17 mouse cellular contexts compared by ENCODE assay signal in genomic region chr17:30343701-30344473, GRCm38 (mm10).
DNase-seq lines count a peak whose midpoint lies in the region; ATAC-seq lines count a peak whose summit lies in the region.
"Had no signal": no experiment of that assay in that cellular context is flagged by ENCODE, and none has a peak within 500 bp of the region (broad histone marks: within the 10 kb centered on the region; RNA-seq: fewer than 3 reads in every experiment).

No protein-coding gene starts in this region.

- peak; percentile 87 for DNase-seq in heart, adult 11 months
- peak; percentile 48 to 49 for DNase-seq in right cerebral cortex, postnatal 10 days (ENCODE audit: low spot score in 2 of 2)
- no peak for DNase-seq in right cerebral cortex, postnatal 25 days
- peak; percentile 22 for DNase-seq in brain, adult 2 months (ENCODE audit: low read depth, low spot score)
- DNase-seq in lung, postnatal 36 days = peak; percentile 38
- DNase-seq in left cerebral cortex, postnatal 25 days (ENCODE audit: low spot score in 2 of 2) = no peak
- DNase-seq in spleen, adult 12 weeks (ENCODE audit: low spot score) = no peak
- DNase-seq: thymus, postnatal 4 days had no signal

- ATAC-seq in heart, embryonic 11.5 days (replicated peaks; ENCODE audit: insufficient number of reproducible peaks, low FRiP score, low TSS enrichment) = no peak
- ATAC-seq: forebrain, embryonic 16.5 days; inflammation-experienced regulatory T-cells, adult 6 months; Patski had no signal

- no peak overlapping the region for H3K4me3 ChIP-seq in heart, embryonic 11.5 days (ENCODE audit: low read depth, low read length)
- H3K4me3 ChIP-seq: heart, embryonic 13.5 days; kidney, embryonic 15.5 days; liver, embryonic 15.5 days; neural tube, embryonic 13.5 days had no signal

- intact Hi-C loops in left cerebral cortex, postnatal 25 days (cut with DNase I) = no loop called here

- no peaks in the 10 kb centered on the region for H3K9me3 ChIP-seq in heart, embryonic 11.5 days (replicated peaks; ENCODE audit: control insufficient read depth, low read length)
- H3K9me3 ChIP-seq: heart, embryonic 13.5 days; kidney, embryonic 15.5 days; liver, embryonic 15.5 days; neural tube, embryonic 13.5 days had no signal

- peaks cover 17% of the 10 kb centered on the region for H3K4me1 ChIP-seq in heart, embryonic 11.5 days (ENCODE audit: control insufficient read depth, insufficient read depth, low read length)

- no peak overlapping the region for H3K4me2 ChIP-seq in heart, embryonic 11.5 days
- H3K4me2 ChIP-seq: heart, embryonic 13.5 days; kidney, embryonic 15.5 days; liver, embryonic 15.5 days; neural tube, embryonic 13.5 days had no signal

- no peaks in the 10 kb centered on the region for H3K36me3 ChIP-seq in heart, embryonic 11.5 days (ENCODE audit: control insufficient read depth, insufficient read depth, low read length)
- H3K36me3 ChIP-seq: heart, embryonic 13.5 days; kidney, embryonic 15.5 days; liver, embryonic 15.5 days; neural tube, embryonic 13.5 days had no signal

- 71% methylated on average over 9 of the region's 9 CpGs for WGBS in heart, embryonic 11.5 days (ENCODE audit: insufficient replicate concordance)

- H3K27ac ChIP-seq in heart, embryonic 11.5 days (ENCODE audit: low read depth, low read length) = no peak overlapping the region
- H3K27ac ChIP-seq: heart, embryonic 13.5 days; kidney, embryonic 15.5 days; liver, embryonic 15.5 days; neural tube, embryonic 13.5 days had no signal

- H3K27me3 ChIP-seq in heart, embryonic 11.5 days (ENCODE audit: control insufficient read depth, insufficient read depth, low read length) = no peaks in the 10 kb centered on the region; the same call in 1 of the 2 replicates
- H3K27me3 ChIP-seq: CH12.LX; heart, embryonic 13.5 days; kidney, embryonic 15.5 days; liver, embryonic 15.5 days; neural tube, embryonic 13.5 days; Patski had no signal

- H3K9ac ChIP-seq in heart, embryonic 11.5 days (ENCODE audit: low read depth, low read length) = no peak overlapping the region
- H3K9ac ChIP-seq: heart, embryonic 13.5 days; kidney, embryonic 15.5 days; liver, embryonic 15.5 days; neural tube, embryonic 13.5 days had no signal

Comparison
In these comparisons a context has a peak if more than half of its experiments do, and no peak if none do; other contexts are left out.
1. DNase-seq: peak in heart, adult 11 months (single experiment), right cerebral cortex, postnatal 10 days (2 of 2), brain, adult 2 months (single experiment) and lung, postnatal 36 days (single experiment); none in right cerebral cortex, postnatal 25 days (single experiment), left cerebral cortex, postnatal 25 days (0 of 2) and spleen, adult 12 weeks (single experiment).